Mouse (Mus musculus) spleen, adult 2 months (tissue): Measurements from ENCODE around the gene Sema6d. TPM values are rescaled to one million over a fixed set of nuclear protein-coding genes. Genes with fewer than 3 reads are reported as not detected.

Source experiments
- DNase-seq, 2 experiments: peaks; one replicate each; pipeline versions ENCODE4 v3.0.0 to v3.0.0-alpha.2; 2012 to 2021; ENCODE audit warnings: low spot score in 2 of 2, low read depth in 1 of 2
- H3K27ac ChIP-seq: fragments of 200-500 bp; 2 replicates; pipeline ENCODE4 v1.5.1; 2012; ENCODE audit warnings: low read length, inconsistent platforms; ENCODE audit not compliant: insufficient read depth
- H3K27me3 ChIP-seq: fragments of 200-500 bp; 2 replicates; pipeline ENCODE4 v1.6.1; 2012; ENCODE audit warnings: mild to moderate bottlenecking, moderate library complexity, low read length, inconsistent platforms; ENCODE audit not compliant: control insufficient read depth, insufficient read depth
- H3K36me3 ChIP-seq: fragments of 200-500 bp; 2 replicates; pipeline ENCODE4 v1.6.1; 2012; ENCODE audit warnings: mild to moderate bottlenecking, low read length, inconsistent platforms; ENCODE audit not compliant: control insufficient read depth, insufficient read depth
- H3K4me1 ChIP-seq: fragments of 200-500 bp; 2 replicates; pipeline ENCODE4 v1.6.1; 2011; ENCODE audit warnings: inconsistent platforms; ENCODE audit not compliant: control insufficient read depth, insufficient read depth, insufficient read length
- H3K4me3 ChIP-seq: fragments of 200-500 bp; 2 replicates; pipeline ENCODE4 v1.5.1; 2011; ENCODE audit warnings: mild to moderate bottlenecking, inconsistent platforms; ENCODE audit not compliant: insufficient read depth, insufficient read length; ENCODE audit errors: extremely low read depth
- CTCF ChIP-seq: fragments of 200-500 bp; IDR thresholded peaks from 2 replicates; pipeline ENCODE4 v1.5.1; 2011; ENCODE audit warnings: mild to moderate bottlenecking, inconsistent platforms; ENCODE audit not compliant: insufficient read depth, insufficient read length, insufficient replicate concordance; ENCODE audit errors: extremely low read depth
- POLR2A ChIP-seq: fragments of 200-500 bp; IDR thresholded peaks from 2 replicates; pipeline ENCODE4 v1.6.1; 2011; ENCODE audit warnings: low read depth, low read length, inconsistent platforms
- WGBS: fragments of 180-500 bp; shearing (Covaris S2); methylation state at CpG from one replicate; pipeline ENCODE4 v1.1.7; 2018; 5-methylcytosine and 5-hydroxymethylcytosine counted together
- polyA plus RNA-seq: library from polyadenylated mRNA; depleted of rRNA; stranded (reverse); fragments of >200 nt; gene quantifications from 2 replicates; pipeline ENCODE4 v1.2.3, GENCODE M21; 2012

Gene Sema6d
- polyA plus RNA-seq, 1 experiment = 8.9 TPM

DNA sequence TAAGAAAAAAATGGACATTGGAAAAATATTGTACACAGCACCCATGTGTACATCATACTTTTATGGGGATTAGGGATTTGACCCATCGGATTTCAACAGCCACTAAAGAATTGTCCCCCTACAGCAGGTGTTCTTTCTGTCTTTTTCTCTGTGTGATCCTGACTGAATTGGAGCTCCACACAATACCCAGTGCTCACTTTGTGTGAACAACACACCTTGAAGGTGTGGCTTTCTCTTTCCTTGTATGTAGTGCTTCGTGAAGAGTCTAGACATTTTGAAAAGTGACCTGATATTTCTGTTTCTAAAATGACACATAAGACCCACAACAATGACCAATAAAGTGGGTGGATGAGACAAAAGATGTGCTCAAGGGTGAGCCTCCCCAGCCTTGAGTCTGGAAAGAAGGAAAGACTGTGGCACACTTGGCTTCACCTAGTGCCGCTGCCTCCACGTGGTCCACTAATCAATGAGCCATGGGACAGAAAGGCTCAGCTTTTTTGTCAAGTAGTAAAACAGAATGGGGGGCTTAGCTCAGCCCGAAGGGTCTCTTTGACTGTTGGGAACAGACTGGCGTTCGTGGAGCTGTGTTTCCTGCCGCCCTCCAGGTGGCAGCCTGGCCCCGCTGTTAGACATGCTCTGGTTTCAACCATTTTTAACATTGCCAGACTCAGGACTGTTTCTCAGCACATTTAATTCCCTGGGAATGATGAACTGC, 10.9 kb downstream of the Sema6d start:
- 32% methylated on average over 9 of the region's 9 CpGs for WGBS
- no peak overlapping the region for H3K27ac ChIP-seq
- DNase-seq = no peak
- H3K36me3 ChIP-seq = no peaks in the 10 kb centered on the region
- H3K4me3 ChIP-seq = no peak overlapping the region
- TF ChIP-seq POLR2A (no peak), CTCF (peak; percentile 39; the same call in 1 of the 2 replicates)
- H3K4me1 ChIP-seq = no peaks in the 10 kb centered on the region
- H3K27me3 ChIP-seq = no peaks in the 10 kb centered on the region

DNA sequence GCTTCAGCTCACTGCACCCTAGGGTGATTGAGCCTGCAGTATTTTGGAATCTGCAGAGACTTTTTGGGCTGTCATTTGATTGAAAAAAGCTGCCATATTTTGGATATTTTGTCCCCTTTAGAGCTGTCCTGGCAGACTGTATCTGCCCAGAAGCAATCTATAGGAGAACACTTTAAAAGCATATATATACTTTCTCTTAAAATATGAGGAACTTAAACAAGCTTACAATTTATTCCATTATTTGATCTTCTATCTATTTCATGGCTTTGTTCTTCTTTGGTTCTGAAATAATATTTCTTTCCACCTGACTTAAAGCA, 11.4 kb downstream of the Sema6d start:
- no peak for DNase-seq
- H3K4me1 ChIP-seq = no peaks in the 10 kb centered on the region
- TF ChIP-seq CTCF (no peak), POLR2A (no peak)
- H3K27ac ChIP-seq = no peak overlapping the region
- H3K36me3 ChIP-seq = no peaks in the 10 kb centered on the region
- H3K27me3 ChIP-seq = no peaks in the 10 kb centered on the region
- no peak overlapping the region for H3K4me3 ChIP-seq

DNA sequence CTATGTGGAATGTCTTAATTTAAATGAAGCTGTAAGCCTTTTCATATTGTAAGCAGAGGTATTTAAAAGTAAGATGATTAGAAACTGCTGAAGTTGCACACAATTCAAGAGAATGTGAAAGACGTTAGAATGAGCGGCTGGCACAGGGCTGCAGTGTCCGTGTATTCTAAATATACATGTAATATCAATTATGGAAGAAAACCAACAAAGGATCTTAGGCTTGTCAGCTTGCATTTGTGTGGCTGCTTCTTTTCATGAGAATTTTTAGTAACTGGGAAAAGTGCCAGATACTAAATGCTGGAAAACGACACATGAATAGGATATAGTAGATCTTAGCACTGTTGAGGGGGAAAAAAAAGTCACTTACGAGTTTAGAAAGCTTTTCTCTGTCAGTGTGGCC, 11.8 kb downstream of the Sema6d start:
- no peaks in the 10 kb centered on the region for H3K4me1 ChIP-seq
- no peaks in the 10 kb centered on the region for H3K27me3 ChIP-seq
- H3K27ac ChIP-seq = no peak overlapping the region
- WGBS = 82% methylated on average over 5 of the region's 5 CpGs
- TF ChIP-seq CTCF (no peak), POLR2A (no peak)
- no peaks in the 10 kb centered on the region for H3K36me3 ChIP-seq
- DNase-seq = no peak
- no peak overlapping the region for H3K4me3 ChIP-seq

DNA sequence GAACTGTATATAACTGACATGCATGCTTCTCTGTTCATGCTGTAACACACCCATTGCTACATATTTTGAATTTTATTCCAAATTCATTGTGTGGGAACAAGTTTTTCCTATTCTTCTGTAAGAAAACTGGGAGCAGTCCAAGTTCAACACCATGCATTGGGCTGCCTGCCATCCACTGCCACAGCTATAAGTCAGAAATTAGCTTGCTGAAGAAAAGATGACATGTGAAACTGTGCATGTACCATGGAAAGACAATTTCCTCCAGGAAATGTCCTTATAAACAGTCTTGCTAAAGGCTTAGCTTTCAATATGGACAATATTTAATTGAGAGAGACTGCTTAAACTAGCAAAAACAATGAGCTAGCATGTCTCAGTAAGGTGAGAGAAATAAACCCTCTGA, 13.5 kb downstream of the Sema6d start:
- H3K27me3 ChIP-seq = no peaks in the 10 kb centered on the region
- no peaks in the 10 kb centered on the region for H3K4me1 ChIP-seq
- no peak overlapping the region for H3K4me3 ChIP-seq
- H3K27ac ChIP-seq = no peak overlapping the region
- H3K36me3 ChIP-seq = no peaks in the 10 kb centered on the region
- TF ChIP-seq POLR2A (no peak), CTCF (no peak)
- DNase-seq = no peak

DNA sequence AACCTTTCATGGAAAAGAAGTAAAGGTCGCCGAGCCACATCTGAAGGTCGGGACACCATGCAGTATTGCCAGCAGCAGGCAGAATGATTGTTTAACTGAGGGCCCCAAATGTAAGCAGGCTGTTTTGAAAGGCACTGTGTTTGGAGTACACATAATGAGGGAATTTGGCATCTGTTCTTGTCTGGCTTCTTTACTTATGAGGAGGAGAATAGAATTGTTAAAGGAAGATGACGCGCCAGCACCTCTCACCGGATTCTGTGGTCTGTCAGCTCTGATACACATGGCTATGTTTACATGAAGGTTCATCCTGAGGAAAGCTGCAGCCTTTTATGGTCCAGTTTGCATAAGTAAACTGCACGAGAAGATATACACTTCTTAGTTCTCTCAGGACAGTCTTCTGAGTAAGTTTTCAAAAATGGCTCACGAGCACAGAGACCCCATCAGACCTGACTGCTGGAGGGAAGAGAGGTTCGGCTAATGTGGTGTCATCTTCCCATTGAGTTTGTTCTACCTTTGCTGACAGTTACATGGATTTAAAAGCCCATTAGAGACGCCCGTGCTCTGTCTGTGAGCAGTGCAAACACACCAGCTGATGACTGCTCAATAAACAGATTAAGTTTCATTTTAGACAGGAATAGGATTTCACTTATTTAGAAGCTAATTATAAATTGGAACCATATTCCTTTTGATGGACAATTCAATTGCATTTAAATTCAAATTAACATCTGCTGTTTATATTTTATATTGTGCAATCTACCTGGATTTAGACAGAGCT, 28.9 kb downstream of the Sema6d start:
- no peak overlapping the region for H3K4me3 ChIP-seq
- WGBS = 82% methylated on average over 11 of the region's 11 CpGs
- DNase-seq = no peak

DNA sequence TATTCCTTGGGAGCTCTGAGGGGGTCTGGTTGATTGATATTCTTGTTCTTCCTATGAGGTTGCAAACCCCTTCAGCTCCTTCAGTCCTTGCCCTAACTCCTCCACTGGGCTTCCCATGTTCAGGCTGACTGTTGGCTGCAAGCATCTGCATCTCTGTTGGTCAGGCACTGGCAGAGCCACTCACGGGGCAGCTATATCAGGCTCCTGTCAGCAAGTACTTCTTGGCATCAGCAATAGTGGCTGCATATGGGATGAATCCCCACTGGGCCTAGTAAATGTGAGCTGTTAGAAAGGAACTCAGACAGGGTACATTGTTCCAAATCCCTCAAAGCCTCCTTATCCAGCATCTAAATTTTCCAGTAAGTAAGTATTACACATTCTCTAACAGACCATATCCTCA, 30.6 kb downstream of the Sema6d start:
- TF ChIP-seq CTCF (no peak), POLR2A (no peak)
- H3K4me1 ChIP-seq = no peaks in the 10 kb centered on the region

More for the DNA sequence above, 28.9 kb downstream of the Sema6d start:
- TF ChIP-seq POLR2A (no peak), CTCF (no peak)
- no peaks in the 10 kb centered on the region for H3K36me3 ChIP-seq
- no peak overlapping the region for H3K27ac ChIP-seq
- no peaks in the 10 kb centered on the region for H3K4me1 ChIP-seq
- H3K27me3 ChIP-seq = no peaks in the 10 kb centered on the region

DNA sequence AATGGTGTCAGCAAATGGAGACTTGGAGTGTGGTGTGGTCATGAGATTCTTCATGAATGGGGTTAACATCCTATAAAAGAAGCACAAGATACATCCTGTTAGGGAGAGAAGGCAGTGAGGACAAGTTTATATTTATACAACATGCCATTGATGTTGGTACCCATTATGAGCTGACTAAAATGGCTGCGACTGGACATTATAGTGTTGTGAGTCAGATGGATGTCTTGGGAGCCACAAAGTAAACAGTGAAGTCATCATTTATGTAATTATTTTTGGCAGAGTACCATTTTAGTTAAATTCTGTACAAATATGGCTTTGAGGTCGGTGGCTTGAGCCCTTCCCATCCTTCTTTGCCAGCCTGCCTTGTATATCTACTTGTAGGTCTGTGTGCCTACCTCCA, 31.8 kb downstream of the Sema6d start:
- 77% methylated on average over 2 of the region's 2 CpGs for WGBS
- H3K27me3 ChIP-seq = no peaks in the 10 kb centered on the region
- no peak overlapping the region for H3K4me3 ChIP-seq
- H3K4me1 ChIP-seq = no peaks in the 10 kb centered on the region
- TF ChIP-seq POLR2A = no peak
- TF ChIP-seq CTCF = no peak
- H3K27ac ChIP-seq = no peak overlapping the region
- no peaks in the 10 kb centered on the region for H3K36me3 ChIP-seq
- no peak for DNase-seq

More for the DNA sequence above, 30.6 kb downstream of the Sema6d start:
- no peaks in the 10 kb centered on the region for H3K36me3 ChIP-seq
- WGBS = 71% methylated on average over 1 of the region's 1 CpGs
- no peak overlapping the region for H3K4me3 ChIP-seq
- no peak overlapping the region for H3K27ac ChIP-seq
- no peak for DNase-seq
- no peaks in the 10 kb centered on the region for H3K27me3 ChIP-seq
